Mouse (Mus musculus) adrenal gland (tissue): ENCODE results near the gene Tshz2.

ENCODE experiments used
- intact Hi-C: fragments of 180-260 bp; cut with DNase I; formaldehyde crosslinking; loops from one replicate; pipeline ENCODE4 v1.15.1; 2025

Gene Tshz2

GRCm38 (mm10) chr2:170039772-170040171 is 407.0 kb downstream of the Tshz2 start:
- intact Hi-C loops: no loop called here

- intact Hi-C loops: no loop called here
Measured at GRCm38 (mm10) chr2:170041101-170041500, 408.3 kb downstream of the Tshz2 start.

GRCm38 (mm10) chr2:170042471-170043213 is 409.8 kb downstream of the Tshz2 start:
- intact Hi-C loops: no loop called here

GRCm38 (mm10) chr2:170043290-170043689 is 410.5 kb downstream of the Tshz2 start:
- intact Hi-C loops: no loop called here

- intact Hi-C loops: no loop called here
Measured at GRCm38 (mm10) chr2:170045896-170046295, 413.1 kb downstream of the Tshz2 start.

- intact Hi-C loops: no loop called here
Measured at GRCm38 (mm10) chr2:170046371-170047145, 413.7 kb downstream of the Tshz2 start.

GRCm38 (mm10) chr2:170048831-170049230 is 416.0 kb downstream of the Tshz2 start:
- intact Hi-C loops: no loop called here

GRCm38 (mm10) chr2:170050651-170051050 is 417.8 kb downstream of the Tshz2 start:
- intact Hi-C loops: no loop called here

GRCm38 (mm10) chr2:170051441-170051840 is 418.6 kb downstream of the Tshz2 start:
- intact Hi-C loops: no loop called here

GRCm38 (mm10) chr2:170054943-170055342 is 422.1 kb downstream of the Tshz2 start:
- intact Hi-C loops: no loop called here

- intact Hi-C loops: no loop called here
Measured at GRCm38 (mm10) chr2:170055413-170055812, 422.6 kb downstream of the Tshz2 start.

- intact Hi-C loops: no loop called here
Measured at GRCm38 (mm10) chr2:170058774-170059173, 426.0 kb downstream of the Tshz2 start.

GRCm38 (mm10) chr2:170060066-170060465 is 427.3 kb downstream of the Tshz2 start:
- intact Hi-C loops: loop anchor here (5.0 kb wide), 1 partner anchor 42 kb away; no protein-coding TSS in a partner anchor

GRCm38 (mm10) chr2:170062378-170062777 is 429.6 kb downstream of the Tshz2 start:
- intact Hi-C loops: loop anchor here (5.0 kb wide), 1 partner anchor 40 kb away; no protein-coding TSS in a partner anchor

GRCm38 (mm10) chr2:170069976-170070375 is 437.2 kb downstream of the Tshz2 start:
- intact Hi-C loops: no loop called here

GRCm38 (mm10) chr2:170070641-170071241 is 437.9 kb downstream of the Tshz2 start:
- intact Hi-C loops: no loop called here

- intact Hi-C loops: no loop called here
Measured at GRCm38 (mm10) chr2:170076941-170077490, 444.2 kb downstream of the Tshz2 start.

GRCm38 (mm10) chr2:170078041-170078440 is 445.2 kb downstream of the Tshz2 start:
- intact Hi-C loops: no loop called here

- intact Hi-C loops: no loop called here
Measured at GRCm38 (mm10) chr2:170078442-170079017, 445.7 kb downstream of the Tshz2 start.

- intact Hi-C loops: no loop called here
Measured at GRCm38 (mm10) chr2:170091563-170092443, 459.0 kb downstream of the Tshz2 start.
